Mouse (Mus musculus) ovary, postnatal 14 days (tissue): ENCODE data around the gene Patz1.

Experiments
- DNase-seq: peaks from one replicate; pipeline ENCODE4 v3.0.0; 2022; ENCODE audit warnings: low spot score

Gene Patz1

GRCm38 (mm10) chr11:3288521-3289301 lies at the start of gene Patz1:
TSS of gene Patz1 (plus strand) at chr11:3288874.
- DNase-seq = peak; percentile 56

GRCm38 (mm10) chr11:3242395-3242794 lies 46.3 kb upstream of the Patz1 start:
- no peak for DNase-seq

- DNase-seq = no peak
Measured at GRCm38 (mm10) chr11:3243771-3244170, 44.9 kb upstream of the Patz1 start.

- DNase-seq = no peak
Measured at GRCm38 (mm10) chr11:3247387-3247786, 41.3 kb upstream of the Patz1 start.

- DNase-seq = no peak
Measured at GRCm38 (mm10) chr11:3259537-3259936, 29.1 kb upstream of the Patz1 start.

GRCm38 (mm10) chr11:3265291-3266078 lies 23.2 kb upstream of the Patz1 start:
- DNase-seq = no peak

GRCm38 (mm10) chr11:3266079-3266685 lies 22.5 kb upstream of the Patz1 start, which contains the start of gene Drg1:
TSS of gene Drg1 (minus strand) at chr11:3266415.
- peak; percentile 86 for DNase-seq

- no peak for DNase-seq
Measured at GRCm38 (mm10) chr11:3267133-3267532, 21.5 kb upstream of the Patz1 start.

- DNase-seq = no peak
Measured at GRCm38 (mm10) chr11:3269241-3269640, 19.4 kb upstream of the Patz1 start.

- no peak for DNase-seq
Measured at GRCm38 (mm10) chr11:3278351-3278750, 10.3 kb upstream of the Patz1 start.

- DNase-seq = no peak
Measured at GRCm38 (mm10) chr11:3279729-3280128, 8.9 kb upstream of the Patz1 start.

GRCm38 (mm10) chr11:3282887-3283286 lies 5.8 kb upstream of the Patz1 start:
- no peak for DNase-seq

- DNase-seq = no peak
Measured at GRCm38 (mm10) chr11:3283645-3284044, 5.0 kb upstream of the Patz1 start.

- DNase-seq = no peak
Measured at GRCm38 (mm10) chr11:3285940-3286339, 2.7 kb upstream of the Patz1 start.

- no peak for DNase-seq
Measured at GRCm38 (mm10) chr11:3287131-3287530, 1.5 kb upstream of the Patz1 start.

- no peak for DNase-seq
Measured at GRCm38 (mm10) chr11:3287921-3288320, 753 bp upstream of the Patz1 start.

- peak; percentile 56 for DNase-seq
Measured at GRCm38 (mm10) chr11:3289302-3289802, 678 bp downstream of the Patz1 start.

GRCm38 (mm10) chr11:3289803-3290639 lies 1.3 kb downstream of the Patz1 start:
- peak; percentile 78 for DNase-seq

- DNase-seq = peak; percentile 33
Measured at GRCm38 (mm10) chr11:3290640-3291310, 2.1 kb downstream of the Patz1 start.

GRCm38 (mm10) chr11:3291311-3292061 lies 2.8 kb downstream of the Patz1 start:
- no peak for DNase-seq
